Mouse (Mus musculus): ENCODE data around the gene Lrch3.
"Not testable (repeated sequence)": the region's sequence is repeated elsewhere in the genome, so short reads cannot be mapped to it uniquely, and the experiment has no call there.

Lrch3 gene

GRCm38 (mm10) chr16:32913937-32914881 lies at the start of gene Lrch3:
Gene Lrch3, plus strand, starts transcription at chr16:32914100.
- DNase-seq = peak; percentile 95

GRCm38 (mm10) chr16:32865401-32865800 lies 48.5 kb upstream of the Lrch3 start:
- no peak for DNase-seq

- DNase-seq = no peak
These were observed 47.2 kb upstream of the Lrch3 start for GRCm38 (mm10) chr16:32866713-32867112.

- peak; percentile 92 for DNase-seq
These were observed 45.9 kb upstream of the Lrch3 start for GRCm38 (mm10) chr16:32867919-32868552.

GRCm38 (mm10) chr16:32870231-32870630 lies 43.7 kb upstream of the Lrch3 start:
- DNase-seq = no peak

GRCm38 (mm10) chr16:32873366-32873765 lies 40.5 kb upstream of the Lrch3 start:
- DNase-seq = no peak

- DNase-seq = not testable (repeated sequence)
These were observed 38.6 kb upstream of the Lrch3 start for GRCm38 (mm10) chr16:32875281-32875680.

- no peak for DNase-seq
These were observed 38.1 kb upstream of the Lrch3 start for GRCm38 (mm10) chr16:32875847-32876246.

GRCm38 (mm10) chr16:32876831-32877230 lies 37.1 kb upstream of the Lrch3 start:
- no peak for DNase-seq

- DNase-seq = peak; percentile 98
These were observed 36.4 kb upstream of the Lrch3 start, which contains the start of the genes Fyttd1 and Rubcn for GRCm38 (mm10) chr16:32877343-32878156. Gene Fyttd1, plus strand, starts transcription at chr16:32877500. Gene Rubcn, minus strand, starts transcription at chr16:32877766.

GRCm38 (mm10) chr16:32878157-32878598 lies 35.7 kb upstream of the Lrch3 start:
- DNase-seq = peak; percentile 33

- DNase-seq = no peak
These were observed 34.7 kb upstream of the Lrch3 start for GRCm38 (mm10) chr16:32878972-32879926.

- no peak for DNase-seq
These were observed 32.4 kb upstream of the Lrch3 start for GRCm38 (mm10) chr16:32881538-32881937.

GRCm38 (mm10) chr16:32887996-32888395 lies 25.9 kb upstream of the Lrch3 start:
- peak; percentile 25 for DNase-seq

GRCm38 (mm10) chr16:32889881-32890280 lies 24.0 kb upstream of the Lrch3 start:
- no peak for DNase-seq

- DNase-seq = no peak
These were observed 17.8 kb upstream of the Lrch3 start for GRCm38 (mm10) chr16:32896126-32896525.

GRCm38 (mm10) chr16:32901360-32902050 lies 12.4 kb upstream of the Lrch3 start:
- DNase-seq = no peak

GRCm38 (mm10) chr16:32902051-32902428 lies 11.9 kb upstream of the Lrch3 start:
- no peak for DNase-seq

GRCm38 (mm10) chr16:32906186-32906585 lies 7.7 kb upstream of the Lrch3 start:
- DNase-seq = no peak

- DNase-seq = no peak
These were observed 7.2 kb upstream of the Lrch3 start for GRCm38 (mm10) chr16:32906727-32907126.

GRCm38 (mm10) chr16:32913212-32913611 lies 688 bp upstream of the Lrch3 start:
- no peak for DNase-seq
